Mouse (Mus musculus) midbrain, embryonic 13.5 days (tissue): ENCODE results near the gene Desi2. TPM values are rescaled to one million over a fixed set of nuclear protein-coding genes. Genes with fewer than 3 reads are reported as not detected.
A peak's percentile ranks its signal among the peaks of the same experiment; 100 is the strongest.
"Not testable (repeated sequence)": the region's sequence is repeated elsewhere in the genome, so short reads cannot be mapped to it uniquely, and the experiment has no call there.

Experiments used
- ATAC-seq: fragments of 200-750 bp; cut with Nextera tagmentation; 2 replicates; pipeline ENCODE4 v1.8.0; 2017; ENCODE audit warnings: mild to moderate bottlenecking, moderate TSS enrichment, moderate library complexity
- H3K27ac ChIP-seq: fragments of 300-500 bp; sonication (generic); 2 replicates; pipeline ENCODE4 v1.5.1; 2015; ENCODE audit warnings: inconsistent platforms, mild to moderate bottlenecking, moderate library complexity
- H3K27me3 ChIP-seq: fragments of 300-500 bp; sonication (generic); 2 replicates; pipeline ENCODE4 v1.6.1; 2015; ENCODE audit warnings: mild to moderate bottlenecking, inconsistent platforms
- H3K36me3 ChIP-seq: fragments of 300-500 bp; sonication (generic); 2 replicates; pipeline ENCODE4 v1.6.1; 2015; ENCODE audit warnings: mild to moderate bottlenecking, inconsistent platforms
- H3K4me1 ChIP-seq: fragments of 300-500 bp; sonication (generic); replicated peaks from 2 replicates; pipeline ENCODE4 v1.6.1; 2015; ENCODE audit warnings: inconsistent platforms
- H3K4me2 ChIP-seq: fragments of 300-500 bp; sonication (generic); replicated peaks from 2 replicates; pipeline ENCODE4 v1.6.1; 2015; ENCODE audit warnings: moderate library complexity, mild to moderate bottlenecking, inconsistent platforms
- H3K4me3 ChIP-seq: fragments of 300-500 bp; sonication (generic); replicated peaks from 2 replicates; pipeline ENCODE4 v1.5.1; 2015; ENCODE audit warnings: mild to moderate bottlenecking, inconsistent platforms
- H3K9ac ChIP-seq: fragments of 300-500 bp; sonication (generic); replicated peaks from 2 replicates; pipeline ENCODE4 v1.6.1; 2015; ENCODE audit warnings: mild to moderate bottlenecking, inconsistent platforms
- H3K9me3 ChIP-seq: fragments of 300-500 bp; sonication (generic); 2 replicates; pipeline ENCODE4 v1.6.1; 2016; ENCODE audit warnings: mild to moderate bottlenecking, inconsistent platforms
- whole genome bisulfite sequencing: fragments of 180-500 bp; shearing (Covaris S2); methylation state at CpG from one replicate; pipeline ENCODE4 v1.1.7; 2015; 5-methylcytosine and 5-hydroxymethylcytosine counted together
- polyA plus RNA-seq: library from polyadenylated mRNA; unstranded; fragments of >200 nt; fragmentation: Nextera tagmentation; extraction: Ambion mirVana; gene quantifications from 2 replicates; pipeline ENCODE4 v1.2.1, GENCODE M21; 2015

Gene Desi2
- 18.5 and 19.7 TPM in 2 replicates for polyA plus RNA-seq

- peak; percentile 99 for ATAC-seq
- Histone ChIP-seq H3K4me2 (peak within 1 kb of the TSS; percentile 61), H3K9ac (peak within 1 kb of the TSS; percentile 66), H3K4me3 (peak within 1 kb of the TSS; percentile 58), H3K4me1 (peaks cover 13% of the 10 kb centered on the region), H3K27ac (peak within 1 kb of the TSS; percentile 75)
- H3K36me3 ChIP-seq, H3K27me3 ChIP-seq, H3K9me3 ChIP-seq: not testable (repeated sequence)
- WGBS = under 1% methylated on average over 36 of the region's 37 CpGs
Measured at GRCm38 (mm10) chr1:178187216-178187791, at the start of gene Desi2. Desi2 (plus strand) TSS chr1:178187417.

- H3K4me3 ChIP-seq, H3K9me3 ChIP-seq, H3K27ac ChIP-seq, ATAC-seq, H3K4me2 ChIP-seq, H3K36me3 ChIP-seq, H3K27me3 ChIP-seq, H3K4me1 ChIP-seq, H3K9ac ChIP-seq: not testable (repeated sequence)
- 20% methylated on average over 2 of the region's 2 CpGs for WGBS
Measured at GRCm38 (mm10) chr1:178146513-178146912, 40.7 kb upstream of the Desi2 start.

GRCm38 (mm10) chr1:178146915-178147314, 40.3 kb upstream of the Desi2 start:
- H3K4me2 ChIP-seq, H3K27me3 ChIP-seq, H3K4me1 ChIP-seq, H3K4me3 ChIP-seq, ATAC-seq, H3K36me3 ChIP-seq, H3K9me3 ChIP-seq, H3K9ac ChIP-seq, H3K27ac ChIP-seq: not testable (repeated sequence)
- 41% methylated on average over 4 of the region's 4 CpGs for WGBS

- Histone ChIP-seq H3K27me3 (no peaks in the 10 kb centered on the region), H3K4me1 (0 out of 2 replicates have a peak, but pooled peaks cover 3% of the 10 kb centered on the region), H3K36me3 (no peaks in the 10 kb centered on the region), H3K4me2 (no peak overlapping the region), H3K4me3 (no peak overlapping the region), H3K27ac (no peak overlapping the region), H3K9ac (no peak overlapping the region), H3K9me3 (no peaks in the 10 kb centered on the region)
- 91% methylated on average over 2 of the region's 2 CpGs for whole genome bisulfite sequencing
- ATAC-seq = no peak
Measured at GRCm38 (mm10) chr1:178182251-178182650, 5.0 kb upstream of the Desi2 start.

GRCm38 (mm10) chr1:178185591-178185990, 1.6 kb upstream of the Desi2 start:
- Histone ChIP-seq H3K9me3 (no peaks in the 10 kb centered on the region), H3K36me3 (no peaks in the 10 kb centered on the region), H3K27me3 (no peaks in the 10 kb centered on the region), H3K9ac (no peak overlapping the region), H3K27ac (no peak overlapping the region), H3K4me3 (no peak overlapping the region), H3K4me2 (no peak overlapping the region), H3K4me1 (peaks cover 13% of the 10 kb centered on the region)
- ATAC-seq = no peak

GRCm38 (mm10) chr1:178187810-178188209, 593 bp downstream of the Desi2 start:
- H3K4me1 ChIP-seq = peaks cover 13% of the 10 kb centered on the region
- H3K36me3 ChIP-seq, H3K27me3 ChIP-seq, ATAC-seq, H3K9me3 ChIP-seq: not testable (repeated sequence)
- peak overlapping the region; percentile 58 for H3K4me3 ChIP-seq
- peak overlapping the region; percentile 66 for H3K9ac ChIP-seq
- 0% methylated on average over 22 of the region's 38 CpGs for whole genome bisulfite sequencing
- peak overlapping the region; percentile 49 for H3K4me2 ChIP-seq
- peak overlapping the region; percentile 75 for H3K27ac ChIP-seq

GRCm38 (mm10) chr1:178188386-178188785, 1.2 kb downstream of the Desi2 start:
- peak overlapping the region; percentile 38 for H3K4me3 ChIP-seq
- 9% methylated on average over 13 of the region's 13 CpGs for WGBS
- no peaks in the 10 kb centered on the region for H3K36me3 ChIP-seq
- no peak for ATAC-seq
- H3K9ac ChIP-seq = no peak overlapping the region; the same call in 1 of the 2 replicates
- H3K27me3 ChIP-seq = no peaks in the 10 kb centered on the region
- peaks cover 13% of the 10 kb centered on the region for H3K4me1 ChIP-seq
- H3K27ac ChIP-seq = no peak overlapping the region
- H3K4me2 ChIP-seq = peak overlapping the region; percentile 61
- no peaks in the 10 kb centered on the region for H3K9me3 ChIP-seq

GRCm38 (mm10) chr1:178205701-178206325, 18.6 kb downstream of the Desi2 start:
- Histone ChIP-seq H3K4me2 (no peak overlapping the region), H3K36me3 (no peaks in the 10 kb centered on the region), H3K4me3 (no peak overlapping the region), H3K9ac (no peak overlapping the region), H3K27me3 (no peaks in the 10 kb centered on the region), H3K4me1 (no peaks in the 10 kb centered on the region), H3K9me3 (no peaks in the 10 kb centered on the region), H3K27ac (no peak overlapping the region)
- ATAC-seq = no peak
- 91% methylated on average over 10 of the region's 10 CpGs for WGBS

GRCm38 (mm10) chr1:178207856-178208255, 20.6 kb downstream of the Desi2 start:
- H3K4me2 ChIP-seq, H3K27me3 ChIP-seq, H3K9me3 ChIP-seq, H3K36me3 ChIP-seq, H3K4me3 ChIP-seq, H3K27ac ChIP-seq, H3K4me1 ChIP-seq, H3K9ac ChIP-seq, ATAC-seq: not testable (repeated sequence)
- WGBS = 85% methylated on average over 4 of the region's 4 CpGs

- H3K9me3 ChIP-seq = no peaks in the 10 kb centered on the region
- no peak for ATAC-seq
- no peaks in the 10 kb centered on the region for H3K4me1 ChIP-seq
Measured at GRCm38 (mm10) chr1:178209966-178210365, 22.7 kb downstream of the Desi2 start.

GRCm38 (mm10) chr1:178217157-178217556, 29.9 kb downstream of the Desi2 start:
- Histone ChIP-seq H3K4me1 (no peaks in the 10 kb centered on the region), H3K27ac (no peak overlapping the region), H3K9ac (no peak overlapping the region), H3K36me3 (no peaks in the 10 kb centered on the region), H3K9me3 (no peaks in the 10 kb centered on the region), H3K4me3 (no peak overlapping the region), H3K27me3 (no peaks in the 10 kb centered on the region), H3K4me2 (no peak overlapping the region)
- ATAC-seq = no peak

More at GRCm38 (mm10) chr1:178209966-178210365, 22.7 kb downstream of the Desi2 start:
- no peak overlapping the region for H3K9ac ChIP-seq
- no peak overlapping the region for H3K4me2 ChIP-seq
- H3K4me3 ChIP-seq = no peak overlapping the region
- no peak overlapping the region for H3K27ac ChIP-seq
- no peaks in the 10 kb centered on the region for H3K36me3 ChIP-seq
- H3K27me3 ChIP-seq = no peaks in the 10 kb centered on the region

- H3K27ac ChIP-seq = no peak overlapping the region
- no peaks in the 10 kb centered on the region for H3K27me3 ChIP-seq
- H3K36me3 ChIP-seq = no peaks in the 10 kb centered on the region
- H3K4me1 ChIP-seq = no peaks in the 10 kb centered on the region
- no peak overlapping the region for H3K9ac ChIP-seq
- no peak overlapping the region for H3K4me2 ChIP-seq
- no peak for ATAC-seq
- no peaks in the 10 kb centered on the region for H3K9me3 ChIP-seq
- H3K4me3 ChIP-seq = no peak overlapping the region
Measured at GRCm38 (mm10) chr1:178218305-178218704, 31.1 kb downstream of the Desi2 start.
